Mouse (Mus musculus): ENCODE measurements around the gene Omd. TPM values are rescaled to one million over a fixed set of nuclear protein-coding genes. Genes with fewer than 3 reads are reported as not detected.

The Omd gene
- polyA plus RNA-seq (2012; rRNA removed) (not detected in 2 replicates), polyA plus RNA-seq (2014; fragmentation: Nextera tagmentation; extraction: Ambion mirVana) (0.18 TPM in 2 replicates)

GRCm38 (mm10) chr13:49581541-49582530 lies at the start of gene Omd:
Gene Omd (plus strand): TSS chr13:49582462.
- H3K4me1 ChIP-seq (replicated peaks; ENCODE audit: control insufficient read depth in 2 of 2, insufficient read depth in 2 of 2, low read length in 1 of 2) = no peaks in the 10 kb centered on the region
- H3K27ac ChIP-seq = no peak within 1 kb of the TSS
- DNase-seq (ENCODE audit: low read depth in 3 of 3, low spot score in 3 of 3) (no peak), ATAC-seq (ENCODE audit: insufficient read depth) (no peak)
- H3K27me3 ChIP-seq (ENCODE audit: control insufficient read depth, insufficient read depth, low read length) = no peaks in the 10 kb centered on the region
- TF ChIP-seq EP300 (IDR thresholded peaks at IDR 0.05; ENCODE audit: low read depth) (no peak), CTCF (IDR thresholded peaks at IDR 0.05; ENCODE audit: low read depth) (no peak)
- H3K4me3 ChIP-seq (ENCODE audit: insufficient read depth in 1 of 2, low read depth in 2 of 2, low read length in 2 of 2) = no peak within 1 kb of the TSS
- H3K36me3 ChIP-seq (replicated peaks; ENCODE audit: control insufficient read depth, insufficient read depth, low read depth) = no peaks in the 10 kb centered on the region
- WGBS (ENCODE audit: insufficient replicate concordance) = 72% methylated on average over 8 of the region's 8 CpGs
- no peaks in the 10 kb centered on the region for H3K9me3 ChIP-seq (ENCODE audit: control insufficient read depth, low read length)
- no peak within 1 kb of the TSS for H3K9ac ChIP-seq (replicated peaks)
- no peak within 1 kb of the TSS for H3K4me2 ChIP-seq (ENCODE audit: low read depth)

GRCm38 (mm10) chr13:49536946-49537345 lies 45.3 kb upstream of the Omd start:
- ATAC-seq (ENCODE audit: insufficient read depth) (no peak), DNase-seq (ENCODE audit: low read depth in 3 of 3, low spot score in 3 of 3) (no peak)
- Histone ChIP-seq H3K4me2 (ENCODE audit: low read depth) (no peak overlapping the region), H3K9ac (replicated peaks) (no peak overlapping the region), H3K4me1 (replicated peaks; ENCODE audit: control insufficient read depth in 2 of 2, insufficient read depth in 2 of 2, low read length in 1 of 2) (peaks cover 0 to 3% of the 10 kb centered on the region in 2 experiments; a peak in 1 of 4 replicates), H3K4me3 (ENCODE audit: insufficient read depth in 1 of 2, low read depth in 2 of 2, low read length in 2 of 2) (no peak overlapping the region), H3K27me3 (ENCODE audit: control insufficient read depth, insufficient read depth, low read length) (no peaks in the 10 kb centered on the region), H3K36me3 (replicated peaks; ENCODE audit: control insufficient read depth, insufficient read depth, low read depth) (no peaks in the 10 kb centered on the region), H3K27ac (no peak overlapping the region), H3K9me3 (ENCODE audit: control insufficient read depth, low read length) (no peaks in the 10 kb centered on the region)
- whole genome bisulfite sequencing (ENCODE audit: insufficient replicate concordance) = 79% methylated on average over 1 of the region's 1 CpGs
- no peak for TF ChIP-seq CTCF (IDR thresholded peaks at IDR 0.05; ENCODE audit: low read depth)
- TF ChIP-seq EP300 (IDR thresholded peaks at IDR 0.05; ENCODE audit: low read depth) = no peak

GRCm38 (mm10) chr13:49538693-49539092 lies 43.6 kb upstream of the Omd start:
- WGBS (ENCODE audit: insufficient replicate concordance) = 73% methylated on average over 1 of the region's 1 CpGs

GRCm38 (mm10) chr13:49544279-49544678 lies 38.0 kb upstream of the Omd start, which contains the start of gene Aspn:
Gene Aspn (plus strand): TSS chr13:49544443.
- ATAC-seq (ENCODE audit: insufficient read depth) = no peak
- Histone ChIP-seq H3K9ac (replicated peaks) (no peak within 1 kb of the TSS), H3K36me3 (replicated peaks; ENCODE audit: control insufficient read depth, insufficient read depth, low read depth) (no peaks in the 10 kb centered on the region), H3K27ac (no peak within 1 kb of the TSS), H3K27me3 (ENCODE audit: control insufficient read depth, insufficient read depth, low read length) (no peaks in the 10 kb centered on the region), H3K4me1 (replicated peaks; ENCODE audit: control insufficient read depth in 2 of 2, insufficient read depth in 2 of 2, low read length in 1 of 2) (no peaks in the 10 kb centered on the region), H3K9me3 (ENCODE audit: control insufficient read depth, low read length) (no peaks in the 10 kb centered on the region), H3K4me3 (ENCODE audit: insufficient read depth in 1 of 2, low read depth in 2 of 2, low read length in 2 of 2) (no peak within 1 kb of the TSS), H3K4me2 (ENCODE audit: low read depth) (no peak within 1 kb of the TSS)
- WGBS (ENCODE audit: insufficient replicate concordance) = 68% methylated on average over 3 of the region's 3 CpGs
- TF ChIP-seq CTCF (IDR thresholded peaks at IDR 0.05; ENCODE audit: low read depth) = no peak
- no peak for TF ChIP-seq EP300 (IDR thresholded peaks at IDR 0.05; ENCODE audit: low read depth)
- no peak for DNase-seq (ENCODE audit: low read depth in 3 of 3, low spot score in 3 of 3)

More at GRCm38 (mm10) chr13:49538693-49539092, 43.6 kb upstream of the Omd start:
- Histone ChIP-seq H3K27me3 (ENCODE audit: control insufficient read depth, insufficient read depth, low read length) (no peaks in the 10 kb centered on the region), H3K27ac (no peak overlapping the region), H3K9ac (replicated peaks) (no peak overlapping the region), H3K4me2 (ENCODE audit: low read depth) (no peak overlapping the region), H3K9me3 (ENCODE audit: control insufficient read depth, low read length) (no peaks in the 10 kb centered on the region), H3K4me1 (replicated peaks; ENCODE audit: control insufficient read depth in 2 of 2, insufficient read depth in 2 of 2, low read length in 1 of 2) (peaks cover 0 to 3% of the 10 kb centered on the region in 2 experiments; a peak in 1 of 4 replicates), H3K36me3 (replicated peaks; ENCODE audit: control insufficient read depth, insufficient read depth, low read depth) (no peaks in the 10 kb centered on the region), H3K4me3 (ENCODE audit: insufficient read depth in 1 of 2, low read depth in 2 of 2, low read length in 2 of 2) (no peak overlapping the region)
- DNase-seq (ENCODE audit: low read depth in 3 of 3, low spot score in 3 of 3) (no peak), ATAC-seq (ENCODE audit: insufficient read depth) (no peak)
- TF ChIP-seq EP300 (IDR thresholded peaks at IDR 0.05; ENCODE audit: low read depth) (no peak), CTCF (IDR thresholded peaks at IDR 0.05; ENCODE audit: low read depth) (no peak)

- Histone ChIP-seq H3K4me2 (ENCODE audit: low read depth) (no peak overlapping the region), H3K36me3 (replicated peaks; ENCODE audit: control insufficient read depth, insufficient read depth, low read depth) (no peaks in the 10 kb centered on the region), H3K4me3 (ENCODE audit: insufficient read depth in 1 of 2, low read depth in 2 of 2, low read length in 2 of 2) (no peak overlapping the region), H3K9ac (replicated peaks) (no peak overlapping the region), H3K9me3 (ENCODE audit: control insufficient read depth, low read length) (no peaks in the 10 kb centered on the region), H3K4me1 (replicated peaks; ENCODE audit: control insufficient read depth in 2 of 2, insufficient read depth in 2 of 2, low read length in 1 of 2) (no peaks in the 10 kb centered on the region), H3K27me3 (ENCODE audit: control insufficient read depth, insufficient read depth, low read length) (no peaks in the 10 kb centered on the region), H3K27ac (no peak overlapping the region)
- ATAC-seq (ENCODE audit: insufficient read depth) = no peak
- DNase-seq (ENCODE audit: low read depth in 3 of 3, low spot score in 3 of 3) = no peak
- 55% methylated on average over 3 of the region's 3 CpGs for WGBS (ENCODE audit: insufficient replicate concordance)
- TF ChIP-seq EP300 (IDR thresholded peaks at IDR 0.05; ENCODE audit: low read depth) (no peak), CTCF (IDR thresholded peaks at IDR 0.05; ENCODE audit: low read depth) (no peak)
Measured at GRCm38 (mm10) chr13:49545646-49546045, 36.6 kb upstream of the Omd start.

All from liver, embryonic 14.5 days (tissue).